Mouse (Mus musculus) left cerebral cortex, adult 8-10 months (tissue): Measurements from ENCODE around the gene Spin4. TPM values are rescaled to one million over a fixed set of nuclear protein-coding genes. Genes with fewer than 3 reads are reported as not detected.

Experiments used
- DNase-seq, 2 experiments: peaks; one replicate each; pipeline ENCODE4 v3.0.0; 2022; ENCODE audit warnings: low spot score in 2 of 2
- total RNA-seq, 4 experiments: library from RNA; stranded (reverse); gene quantifications; 2 replicates each; pipeline ENCODE4 v1.2.4; 2022

Spin4 gene
- total RNA-seq = under 1 TPM; 0.53 to 0.76 (median 0.68) TPM

- peak; percentile 49 to 51 for DNase-seq
Observed at GRCm38 (mm10) chrX:95026361-95026892, at the start of gene Spin4. Gene Spin4, minus strand, starts transcription at chrX:95026682.

- DNase-seq = no peak
Observed at GRCm38 (mm10) chrX:95027907-95028306, 1.4 kb upstream of the Spin4 start.

GRCm38 (mm10) chrX:95025779-95026360, 612 bp downstream of the Spin4 start:
- DNase-seq = peak in 1 of 2 experiments; percentile 8

GRCm38 (mm10) chrX:95012033-95012432, 14.4 kb downstream of the Spin4 start:
- no peak for DNase-seq

GRCm38 (mm10) chrX:94998845-94999244, 27.6 kb downstream of the Spin4 start:
- no peak for DNase-seq

- no peak for DNase-seq
Observed at GRCm38 (mm10) chrX:94994113-94994512, 32.4 kb downstream of the Spin4 start.

GRCm38 (mm10) chrX:94990903-94991302, 35.6 kb downstream of the Spin4 start:
- no peak for DNase-seq

- peak in 1 of 2 experiments; percentile 7 for DNase-seq
Observed at GRCm38 (mm10) chrX:94990080-94990825, 36.2 kb downstream of the Spin4 start.

Other genes with a start within 250 kb of the Spin4 start
- 100 to 1,000 TPM; 299 to 334 (median 304) TPM for gene Arhgef9, start 170.2 kb upstream of the Spin4 start, total RNA-seq